Mouse (Mus musculus): ENCODE data around the gene Lrpap1.

- TF ChIP-seq CTCF (conservative IDR thresholded peaks at IDR 0.05; ENCODE audit: low read length) (no peak), POU5F1 (IDR thresholded peaks at IDR 0.05; ENCODE audit: borderline replicate concordance, low read length) (no peak)
Measured at GRCm38 (mm10) chr5:35057582-35057981, 48.0 kb downstream of the Lrpap1 start.
